Mouse (Mus musculus): Measurements from ENCODE around the gene Dnase1. TPM values are rescaled to one million over a fixed set of nuclear protein-coding genes. Genes with fewer than 3 reads are reported as not detected.

The Dnase1 gene
- total and polyA plus RNA-seq, 3 experiments, result 0.81 to 7.7 TPM; not detected in 1

DNA sequence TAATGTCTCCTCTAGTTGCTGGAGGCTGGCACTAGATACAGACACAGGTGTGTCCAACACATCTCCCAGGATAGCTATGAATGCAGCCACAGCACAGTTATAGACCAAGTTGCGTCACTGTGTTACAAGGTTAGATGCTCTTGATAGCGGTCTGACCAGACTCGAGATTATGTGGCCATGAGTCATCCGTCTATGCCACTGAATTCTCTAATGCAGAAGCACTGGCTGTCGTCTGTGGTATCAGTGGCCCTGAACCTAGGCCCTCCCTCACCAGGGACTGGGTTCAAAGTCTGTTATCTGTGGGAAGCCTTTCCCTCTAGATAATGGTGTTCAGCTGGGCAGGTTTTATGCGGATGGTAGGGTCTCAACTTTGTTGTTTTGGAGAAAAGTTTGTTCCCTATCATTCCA is 4.4 kb upstream of the Dnase1 start:
- no peaks in the 10 kb centered on the region for H3K79me2 ChIP-seq (ENCODE audit: control insufficient read depth, insufficient read depth, low read length, poor library complexity)
- no peaks in the 10 kb centered on the region for H3K27me3 ChIP-seq (ENCODE audit: control insufficient read depth in 1 of 2, insufficient read depth in 2 of 2, low read length in 2 of 2)
- TF ChIP-seq SMC3 (IDR thresholded peaks at IDR 0.05; ENCODE audit: low read depth, low read length) (no peak), JUND (IDR thresholded peaks at IDR 0.05; ENCODE audit: low read depth, low read length) (peak; percentile 86; the same call in 1 of the 2 replicates), MAFK (IDR thresholded peaks at IDR 0.05; ENCODE audit: borderline replicate concordance, low read depth, low read length) (no peak), NELFE (IDR thresholded peaks at IDR 0.05; ENCODE audit: low read depth, low read length) (no peak), ZC3H11A (IDR thresholded peaks at IDR 0.05; ENCODE audit: low read depth, low read length) (no peak), KAT2A (conservative IDR thresholded peaks at IDR 0.05; ENCODE audit: low read depth, low read length) (no peak), CTCF (IDR thresholded peaks at IDR 0.05 in 2 of 3, conservative IDR thresholded peaks at IDR 0.05 in 1 of 3; ENCODE audit: control insufficient read depth in 1 of 3, insufficient read depth in 1 of 3, low read depth in 2 of 3, low read length in 3 of 3, poor library complexity in 1 of 3, severe bottlenecking in 1 of 3) (no peak), BHLHE40 (IDR thresholded peaks at IDR 0.05; ENCODE audit: borderline replicate concordance, low read depth, low read length) (no peak), MYC (IDR thresholded peaks at IDR 0.05; ENCODE audit: low read depth, low read length) (no peak), UBTF (IDR thresholded peaks at IDR 0.05; ENCODE audit: borderline replicate concordance, insufficient read depth, low read depth, low read length) (no peak), CHD2 (IDR thresholded peaks at IDR 0.05; ENCODE audit: low read length) (no peak), RCOR1 (IDR thresholded peaks at IDR 0.05; ENCODE audit: low read depth, low read length) (peak; percentile 79), RAD21 (IDR thresholded peaks at IDR 0.05; ENCODE audit: low read depth, low read length) (no peak), CHD1 (IDR thresholded peaks at IDR 0.05; ENCODE audit: low read depth, low read length) (no peak), USF1 (IDR thresholded peaks at IDR 0.05; ENCODE audit: low read depth, low read length) (no peak), NRF1 (IDR thresholded peaks at IDR 0.05; ENCODE audit: insufficient read depth, low read depth, low read length, poor library complexity, severe bottlenecking) (no peak), MAX (IDR thresholded peaks at IDR 0.05; ENCODE audit: low read length) (no peak), ELF1 (IDR thresholded peaks at IDR 0.05; ENCODE audit: low read depth, low read length) (no peak), POLR2AphosphoS5 (IDR thresholded peaks at IDR 0.05; ENCODE audit: borderline replicate concordance, low read depth, low read length) (no peak), EP300 (IDR thresholded peaks at IDR 0.05; ENCODE audit: low read depth in 1 of 2, low read length in 2 of 2) (peak; percentile 59 to 69), MYB (IDR thresholded peaks at IDR 0.05; ENCODE audit: low read depth, low read length) (no peak), POLR2A (IDR thresholded peaks at IDR 0.05; ENCODE audit: control insufficient read depth in 1 of 2, insufficient read depth in 1 of 2, low read depth in 1 of 2, low read length in 2 of 2, poor library complexity in 1 of 2) (no peak), GATA1 (IDR thresholded peaks at IDR 0.05; ENCODE audit: low read depth, low read length) (peak; percentile 82), TAL1 (IDR thresholded peaks at IDR 0.05; ENCODE audit: low read length) (0 out of 2 replicates have a peak, but pooled peaks have one; percentile 4), ETS1 (IDR thresholded peaks at IDR 0.05; ENCODE audit: low read depth, low read length) (peak; percentile 87), SIN3A (IDR thresholded peaks at IDR 0.05; ENCODE audit: low read length) (no peak), MAZ (IDR thresholded peaks at IDR 0.05; ENCODE audit: low read depth, low read length) (0 out of 2 replicates have a peak, but pooled peaks have one; percentile 34), MXI1 (IDR thresholded peaks at IDR 0.05; ENCODE audit: low read depth, low read length) (peak; percentile 61), TCF12 (IDR thresholded peaks at IDR 0.05; ENCODE audit: low read depth, low read length) (peak; percentile 68), ZKSCAN1 (IDR thresholded peaks at IDR 0.05; ENCODE audit: low read depth, low read length) (no peak), GABPA (IDR thresholded peaks at IDR 0.05; ENCODE audit: low read depth, low read length) (no peak), E2F4 (IDR thresholded peaks at IDR 0.05; ENCODE audit: borderline replicate concordance, low read depth, low read length) (no peak)
- no peak overlapping the region; the same call in 1 of the 2 replicates for H3K27ac ChIP-seq (ENCODE audit: control insufficient read depth, low read depth, low read length)
- H3K9ac ChIP-seq (ENCODE audit: control insufficient read depth, low read depth, low read length, poor library complexity, severe bottlenecking), result no peak overlapping the region
- no peak overlapping the region for H3K4me3 ChIP-seq (ENCODE audit: control insufficient read depth in 1 of 2, insufficient read depth in 1 of 2, low read depth in 2 of 2, low read length in 2 of 2)
- H3K9me3 ChIP-seq (replicated peaks; ENCODE audit: insufficient read depth, low read length), result no peaks in the 10 kb centered on the region
- peak; percentile 80 for DNase-seq (ENCODE audit: low read depth, low spot score)
- peaks cover 12 to 32% of the 10 kb centered on the region in 2 experiments for H3K4me1 ChIP-seq (ENCODE audit: control insufficient read depth in 1 of 2, insufficient read depth in 2 of 2, low read length in 2 of 2)
- peaks cover 0 to 24% of the 10 kb centered on the region in 2 experiments; a peak in 2 of 4 replicates for H3K36me3 ChIP-seq (ENCODE audit: control insufficient read depth in 1 of 2, insufficient read depth in 2 of 2, low read length in 2 of 2)
